Mouse (Mus musculus) left cerebral cortex, postnatal 36 days (tissue): ENCODE measurements around the gene Fam169b. TPM values are rescaled to one million over a fixed set of nuclear protein-coding genes. Genes with fewer than 3 reads are reported as not detected.
A peak's percentile ranks its signal among the peaks of the same experiment; 100 is the strongest.
"Not testable (repeated sequence)": the region's sequence is repeated elsewhere in the genome, so short reads cannot be mapped to it uniquely, and the experiment has no call there.

Experiments used
- DNase-seq, 2 experiments: peaks; one replicate each; pipeline ENCODE4 v3.0.0; 2021 to 2022; ENCODE audit warnings: low spot score in 2 of 2, mixed read lengths in 1 of 2
- intact Hi-C: fragments of 180-260 bp; cut with DNase I; formaldehyde crosslinking; loops from one replicate; pipeline ENCODE4 v1.15.1; 2025
- total RNA-seq, 2 experiments: library from RNA; stranded (reverse); gene quantifications; 2 replicates each; pipeline ENCODE4 v1.2.3; 2021

The Fam169b gene
- total RNA-seq, 2 experiments from 2014 or later: 0.82 to 1.0 TPM

DNA sequence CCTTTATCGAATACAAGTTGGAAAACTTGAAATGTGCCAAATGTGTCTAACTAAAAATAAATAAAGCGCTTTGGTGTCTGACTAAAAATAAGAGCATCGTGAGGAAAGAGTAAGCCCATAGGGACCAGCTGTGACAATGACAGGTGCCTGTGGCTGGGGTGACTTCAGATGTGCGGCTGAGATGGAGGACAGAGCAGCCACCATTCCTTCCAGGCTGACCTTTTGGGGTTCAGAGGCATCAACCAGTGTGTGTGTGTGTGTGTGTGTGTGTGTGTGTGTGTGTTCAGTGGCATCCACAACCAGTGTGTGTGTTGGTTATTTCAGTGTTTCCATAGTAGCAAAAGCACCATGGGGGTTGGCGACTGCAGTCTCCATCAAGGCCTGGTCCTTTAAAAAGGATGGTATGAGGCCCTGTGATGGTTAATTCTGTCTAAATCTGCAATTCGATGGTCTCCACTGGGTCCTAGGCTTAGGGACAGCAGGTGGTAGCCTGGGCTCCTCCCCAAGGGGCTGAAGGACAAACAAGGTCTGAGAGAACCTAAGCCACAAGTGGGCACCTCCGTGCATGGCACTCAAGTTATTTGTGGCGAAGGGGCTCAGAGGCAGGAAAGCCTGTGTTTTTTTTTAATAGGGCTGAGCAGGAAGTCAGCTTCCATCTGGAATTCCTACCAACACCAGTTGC, 10.2 kb upstream of the Fam169b start:
- no peak for DNase-seq
- intact Hi-C loops: no loop called here

DNA sequence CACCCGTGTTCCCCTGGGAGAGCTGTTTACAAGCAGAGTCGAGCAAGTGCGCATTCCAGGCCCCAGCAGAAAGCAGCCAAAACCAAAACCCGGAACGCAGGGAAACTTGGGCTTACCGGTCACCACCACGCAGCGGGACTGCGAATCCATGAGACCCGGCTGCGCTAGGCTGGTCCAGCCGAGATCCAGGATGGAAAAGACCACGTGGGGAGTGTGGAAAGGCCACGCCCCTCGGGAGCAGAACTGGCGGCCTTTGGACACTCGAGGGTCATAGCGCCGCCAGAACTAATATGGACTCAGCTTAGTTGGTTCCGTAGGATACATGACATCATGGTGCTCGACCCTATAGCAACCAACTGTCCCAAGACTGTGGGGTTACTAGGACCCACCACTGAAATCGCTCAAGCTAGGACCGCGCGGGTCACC, 9.6 kb upstream of the Fam169b start, which contains the start of gene Pgpep1l:
Gene Pgpep1l, minus strand, starts transcription at position 206 of the 426 bp plus-strand sequence.
- no peak for DNase-seq
- intact Hi-C loops: no loop called here

GRCm38 (mm10) chr7:68264531-68264930, 9.1 kb upstream of the Fam169b start:
- intact Hi-C loops: no loop called here

GRCm38 (mm10) chr7:68265391-68265790, 8.2 kb upstream of the Fam169b start:
- intact Hi-C loops: no loop called here
- no peak for DNase-seq

More at GRCm38 (mm10) chr7:68264531-68264930, 9.1 kb upstream of the Fam169b start:
- peak; percentile 72 to 76 for DNase-seq

DNA sequence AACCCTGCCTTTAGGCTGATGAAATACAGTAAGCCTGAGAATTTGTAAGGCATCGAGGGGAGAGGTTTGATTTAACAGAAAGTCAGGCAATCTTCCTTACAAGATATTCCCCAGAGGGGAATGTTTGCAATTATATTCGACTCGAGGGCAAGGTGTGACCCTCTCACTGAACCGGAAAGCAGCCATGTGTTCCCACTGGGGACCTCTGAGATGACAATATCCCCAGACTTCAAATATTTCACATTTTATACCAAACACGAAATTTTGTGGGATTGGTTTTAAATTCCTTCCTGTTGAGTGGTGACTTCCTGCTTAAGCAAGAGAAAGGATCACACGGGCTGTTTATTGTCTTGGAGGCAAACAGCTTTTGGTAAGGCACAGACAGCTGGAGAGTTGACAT, 6.9 kb upstream of the Fam169b start:
- no peak for DNase-seq
- intact Hi-C loops: no loop called here

DNA sequence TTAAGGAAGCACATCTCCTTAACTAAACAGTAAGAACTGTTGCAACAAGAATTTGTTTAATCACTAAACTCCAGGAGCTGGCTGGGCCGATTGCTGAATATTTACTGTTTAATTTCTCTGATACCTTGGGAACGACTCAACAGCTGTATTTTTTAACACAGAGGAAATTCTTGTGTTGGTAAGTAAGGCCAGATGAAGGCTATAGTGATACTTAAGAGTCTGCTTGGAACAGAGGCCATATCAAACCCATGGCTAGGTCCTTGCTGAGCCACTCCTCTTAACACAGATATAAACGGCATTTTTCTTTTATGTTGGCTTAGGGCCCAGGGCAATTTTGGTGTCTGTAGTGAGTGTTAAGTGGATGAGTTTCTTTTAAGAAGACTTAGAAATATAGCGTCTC, 3.1 kb upstream of the Fam169b start:
- no peak for DNase-seq
- intact Hi-C loops: no loop called here

DNA sequence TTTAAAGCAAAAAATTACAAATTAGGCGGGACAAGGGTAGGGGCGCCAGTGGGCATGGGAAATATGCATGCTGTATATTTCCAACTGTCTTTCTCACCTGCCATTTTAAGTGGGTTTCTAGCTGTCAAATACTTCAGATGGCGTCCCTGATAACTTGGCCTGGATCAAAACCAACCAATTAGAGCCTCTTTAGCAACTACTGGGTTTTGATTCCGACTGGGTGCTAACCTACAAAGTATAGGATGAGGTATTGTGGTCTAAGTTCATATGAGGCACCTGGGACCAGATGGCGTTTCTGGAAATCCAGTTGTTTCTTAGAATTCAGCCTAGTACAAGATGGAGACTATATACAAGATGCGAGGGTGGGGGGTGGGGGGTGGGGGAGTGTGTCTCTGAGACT, 1.8 kb upstream of the Fam169b start:
- intact Hi-C loops: no loop called here
- no peak for DNase-seq

GRCm38 (mm10) chr7:68272607-68273006, 1.0 kb upstream of the Fam169b start:
- no peak for DNase-seq
- intact Hi-C loops: no loop called here

DNA sequence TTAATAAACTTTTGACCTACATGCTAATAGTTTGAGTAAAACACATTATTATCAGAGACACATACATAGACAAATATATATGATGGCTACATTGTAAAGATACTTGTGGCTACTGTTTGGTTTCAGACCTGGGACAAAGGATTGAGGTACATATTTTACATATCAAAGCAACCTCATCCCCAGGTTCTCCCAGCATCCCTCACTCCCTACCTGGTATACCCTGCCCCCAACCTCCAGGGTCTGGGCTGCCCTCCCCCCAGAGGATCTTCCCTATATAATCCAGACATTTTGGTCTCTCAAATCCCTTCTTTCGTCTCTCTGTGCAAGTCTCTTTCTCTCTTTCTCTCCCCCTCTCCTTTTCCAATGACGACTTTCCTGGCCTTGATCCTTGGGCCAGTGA, 579 bp downstream of the Fam169b start:
- intact Hi-C loops: no loop called here

DNA sequence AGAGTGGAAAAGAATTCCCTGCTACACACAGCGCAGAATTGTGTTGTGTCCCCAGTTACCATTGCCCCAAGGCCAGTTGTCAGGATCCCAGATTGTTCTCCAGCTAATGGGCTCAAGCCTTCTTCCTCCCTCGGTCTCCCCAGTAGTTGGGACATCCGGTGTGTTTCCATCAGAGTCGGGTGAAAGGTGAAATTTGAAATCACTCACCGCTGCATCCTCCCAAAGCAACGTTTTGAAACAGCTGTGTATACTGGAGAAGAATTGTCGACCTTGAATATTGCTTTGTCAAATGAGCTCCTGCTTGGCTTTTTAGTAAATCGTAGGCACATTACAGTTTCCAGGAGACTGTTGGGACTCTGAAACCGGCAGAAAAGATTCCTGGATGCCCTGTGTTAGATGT, 1.3 kb downstream of the Fam169b start:
- DNase-seq: no peak
- intact Hi-C loops: no loop called here

More for the DNA sequence above, 579 bp downstream of the Fam169b start:
- DNase-seq: no peak

GRCm38 (mm10) chr7:68275445-68275837, 1.8 kb downstream of the Fam169b start:
- DNase-seq: not testable (repeated sequence)

GRCm38 (mm10) chr7:68275838-68276731, 2.4 kb downstream of the Fam169b start:
- intact Hi-C loops: no loop called here
- no peak for DNase-seq

More at GRCm38 (mm10) chr7:68275445-68275837, 1.8 kb downstream of the Fam169b start:
- intact Hi-C loops: not testable (repeated sequence)

DNA sequence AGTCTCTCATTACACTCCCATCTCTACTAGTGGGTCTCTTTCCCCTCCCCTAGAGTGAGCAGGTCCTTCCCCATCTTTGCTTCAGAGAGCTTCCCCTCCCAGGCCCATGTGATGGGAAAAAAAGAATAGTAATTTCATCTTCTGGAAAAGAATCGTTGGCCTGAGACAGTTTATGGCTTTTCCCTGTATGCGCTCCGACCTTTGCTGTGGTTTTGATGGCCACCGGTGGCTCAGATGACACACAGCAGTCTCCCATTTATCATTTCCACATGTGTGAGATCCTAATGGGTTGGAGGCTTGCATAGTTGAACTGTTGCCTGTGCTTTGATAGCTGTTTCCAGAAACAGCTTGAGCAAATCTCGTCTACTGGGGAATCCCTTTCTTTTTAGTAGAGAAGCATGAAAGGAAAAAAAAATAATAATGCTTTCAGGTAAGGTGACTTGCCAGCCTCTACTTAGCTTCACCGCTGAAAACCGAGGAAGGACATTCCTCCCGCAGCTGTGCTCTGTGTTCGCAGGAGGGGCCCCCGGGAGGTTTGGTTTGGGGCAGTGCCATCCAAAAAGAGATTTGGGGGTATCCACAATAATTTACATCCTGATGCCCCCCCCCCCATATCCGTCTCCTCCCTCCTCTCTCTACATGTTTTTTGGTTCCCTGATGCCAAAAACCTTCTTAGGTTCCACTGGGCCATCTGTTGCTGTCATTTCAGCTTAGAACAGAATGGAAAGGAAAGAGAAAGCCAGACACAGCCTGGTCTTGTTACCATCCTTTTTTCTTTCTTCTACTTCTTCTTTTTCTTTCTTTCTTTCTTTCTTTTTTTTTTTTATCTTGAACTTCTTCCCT, 3.6 kb downstream of the Fam169b start:
- intact Hi-C loops: no loop called here
- DNase-seq: no peak

- DNase-seq: no peak
- intact Hi-C loops: no loop called here
Measured at GRCm38 (mm10) chr7:68277897-68278270, 4.2 kb downstream of the Fam169b start.

DNA sequence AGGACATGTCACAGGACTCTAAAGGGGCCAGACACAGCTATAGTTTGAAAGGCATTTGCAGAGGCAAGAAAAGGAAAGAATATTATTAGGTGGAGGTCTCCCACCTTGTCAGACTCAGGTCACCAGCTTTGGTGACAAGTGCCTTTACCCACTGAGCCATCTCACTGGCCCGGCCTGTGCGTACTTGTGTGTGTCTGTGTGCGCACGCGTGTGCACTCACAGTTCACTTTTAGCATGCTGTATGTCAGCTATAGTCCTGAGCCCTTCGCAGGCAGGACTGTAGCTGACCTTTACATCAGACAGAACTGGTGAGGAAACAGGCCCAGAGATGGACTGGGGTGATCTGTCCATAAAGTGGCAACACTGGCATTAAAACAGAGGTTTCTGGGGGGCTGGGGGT, 4.7 kb downstream of the Fam169b start:
- no peak for DNase-seq
- intact Hi-C loops: no loop called here

- no peak for DNase-seq
- intact Hi-C loops: no loop called here
Measured at GRCm38 (mm10) chr7:68278908-68279307, 5.3 kb downstream of the Fam169b start.

- DNase-seq: no peak
- intact Hi-C loops: no loop called here
Measured at GRCm38 (mm10) chr7:68279481-68279880, 5.8 kb downstream of the Fam169b start.

GRCm38 (mm10) chr7:68280352-68280869, 6.8 kb downstream of the Fam169b start:
- DNase-seq: no peak
- intact Hi-C loops: no loop called here

DNA sequence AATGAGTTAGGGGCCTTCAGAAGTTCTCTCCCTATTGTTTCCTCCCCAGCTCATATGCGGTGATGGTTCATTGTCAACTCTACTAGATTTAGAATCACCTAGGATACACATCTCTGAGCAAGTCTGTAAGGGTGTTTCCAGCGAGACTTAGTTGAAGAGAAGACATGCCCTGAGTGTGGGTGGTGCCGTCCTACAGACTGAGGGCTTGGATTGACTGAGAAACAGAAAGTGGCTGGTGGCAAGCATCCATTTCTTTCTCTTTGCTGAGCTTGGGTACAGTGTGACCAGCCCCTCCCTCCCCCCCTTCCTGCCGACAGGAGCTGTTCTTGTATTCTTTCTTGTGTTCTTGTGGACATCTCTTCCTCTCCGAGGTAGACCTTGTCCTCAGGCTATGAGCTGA, 7.7 kb downstream of the Fam169b start:
- DNase-seq: no peak
- intact Hi-C loops: no loop called here
